Mouse (Mus musculus): ENCODE measurements around the gene Ash1l.
"Not testable (repeated sequence)": the region's sequence is repeated elsewhere in the genome, so short reads cannot be mapped to it uniquely, and the experiment has no call there.

DNA sequence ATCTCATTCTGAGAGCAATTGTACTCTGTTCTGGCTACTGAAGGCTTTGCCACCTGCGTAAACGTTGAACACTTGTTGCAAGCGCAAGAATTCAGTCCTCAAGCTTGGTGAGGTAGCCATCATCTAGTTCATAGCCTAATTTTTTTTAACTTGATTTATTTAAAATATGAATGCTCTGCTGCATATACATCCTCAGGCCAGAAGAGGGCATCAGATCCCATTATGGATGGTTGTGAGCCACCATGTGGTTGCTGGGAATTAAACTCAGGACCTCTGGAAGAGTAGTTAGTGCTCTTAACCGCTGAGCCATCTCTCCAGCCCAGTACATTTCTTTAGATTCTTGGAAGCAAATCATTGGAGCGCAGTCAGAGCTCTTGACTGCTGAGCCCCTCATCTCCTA, 80.5 kb downstream of the Ash1l start:
- not testable (repeated sequence) for TF ChIP-seq CTCF (IDR thresholded peaks at IDR 0.05; ENCODE audit: low read depth, low read length); POLR2A (IDR thresholded peaks at IDR 0.05; ENCODE audit: extremely low read depth, insufficient read depth, low read length)

All from liver, adult 2 months (tissue).